Mouse (Mus musculus) embryonic facial prominence, embryonic 13.5 days (tissue): Measurements from ENCODE around the gene Galntl6. TPM values are rescaled to one million over a fixed set of nuclear protein-coding genes. Genes with fewer than 3 reads are reported as not detected.

Experiments used
- ATAC-seq: fragments of 200-750 bp; cut with Nextera tagmentation; 2 replicates; pipeline ENCODE4 v1.8.0; 2017; ENCODE audit warnings: low read depth; ENCODE audit not compliant: insufficient number of reproducible peaks, insufficient read depth, low FRiP score, low TSS enrichment
- H3K27ac ChIP-seq: fragments of 300-500 bp; sonication (generic); 2 replicates; pipeline ENCODE4 v1.5.1; 2015; ENCODE audit warnings: moderate library complexity, mild to moderate bottlenecking, inconsistent platforms
- H3K27me3 ChIP-seq: fragments of 300-500 bp; sonication (generic); 2 replicates; pipeline ENCODE4 v1.6.1; 2015; ENCODE audit warnings: mild to moderate bottlenecking, inconsistent platforms
- H3K36me3 ChIP-seq: fragments of 300-500 bp; sonication (generic); 2 replicates; pipeline ENCODE4 v1.6.1; 2015; ENCODE audit warnings: mild to moderate bottlenecking, inconsistent platforms
- H3K4me1 ChIP-seq: fragments of 300-500 bp; sonication (generic); 2 replicates; pipeline ENCODE4 v1.6.1; 2015; ENCODE audit warnings: inconsistent platforms
- H3K4me2 ChIP-seq: fragments of 300-500 bp; sonication (generic); 2 replicates; pipeline ENCODE4 v1.6.1; 2015; ENCODE audit warnings: moderate library complexity, mild to moderate bottlenecking, inconsistent platforms
- H3K4me3 ChIP-seq: fragments of 300-500 bp; sonication (generic); 2 replicates; pipeline ENCODE4 v1.5.1; 2015; ENCODE audit warnings: mild to moderate bottlenecking, inconsistent platforms
- H3K9ac ChIP-seq: fragments of 300-500 bp; sonication (generic); 2 replicates; pipeline ENCODE4 v1.6.1; 2015; ENCODE audit warnings: mild to moderate bottlenecking, inconsistent platforms
- H3K9me3 ChIP-seq: fragments of 300-500 bp; sonication (generic); 2 replicates; pipeline ENCODE4 v1.6.1; 2016; ENCODE audit warnings: inconsistent platforms
- WGBS: fragments of 180-500 bp; shearing (Covaris S2); methylation state at CpG from one replicate; pipeline ENCODE4 v1.1.7; 2015; ENCODE audit warnings: mixed read lengths; 5-methylcytosine and 5-hydroxymethylcytosine counted together
- polyA plus RNA-seq: library from polyadenylated mRNA; unstranded; fragments of >200 nt; fragmentation: Nextera tagmentation; extraction: Ambion mirVana; gene quantifications from 2 replicates; pipeline ENCODE4 v1.2.1, GENCODE M21; 2015

Gene Galntl6
- polyA plus RNA-seq, 1 experiment from 2014 or later = 2.1 TPM

- Histone ChIP-seq H3K4me3 (no peak overlapping the region), H3K4me1 (peaks cover 4% of the 10 kb centered on the region; the same call in 1 of the 2 replicates), H3K9ac (no peak overlapping the region), H3K27me3 (no peaks in the 10 kb centered on the region), H3K36me3 (no peaks in the 10 kb centered on the region), H3K4me2 (no peak overlapping the region), H3K27ac (no peak overlapping the region), H3K9me3 (no peaks in the 10 kb centered on the region)
- 45% methylated on average over 6 of the region's 6 CpGs for WGBS
- ATAC-seq = no peak
These were observed 1170.5 kb downstream of the Galntl6 start for GRCm38 (mm10) chr8:57741983-57742382.

- no peak for ATAC-seq
These were observed 1171.1 kb downstream of the Galntl6 start for GRCm38 (mm10) chr8:57741309-57741708.

GRCm38 (mm10) chr8:57737281-57737680, 1175.2 kb downstream of the Galntl6 start:
- no peak overlapping the region for H3K9ac ChIP-seq
- no peak overlapping the region for H3K4me3 ChIP-seq
- WGBS = 79% methylated on average over 4 of the region's 4 CpGs
- peaks cover 4% of the 10 kb centered on the region; the same call in 1 of the 2 replicates for H3K4me1 ChIP-seq
- no peak overlapping the region for H3K4me2 ChIP-seq
- H3K9me3 ChIP-seq = no peaks in the 10 kb centered on the region
- ATAC-seq = no peak
- no peak overlapping the region for H3K27ac ChIP-seq
- no peaks in the 10 kb centered on the region for H3K36me3 ChIP-seq
- no peaks in the 10 kb centered on the region for H3K27me3 ChIP-seq

More at GRCm38 (mm10) chr8:57741309-57741708, 1171.1 kb downstream of the Galntl6 start:
- no peak overlapping the region for H3K4me2 ChIP-seq
- H3K27me3 ChIP-seq = no peaks in the 10 kb centered on the region
- WGBS = 64% methylated on average over 8 of the region's 8 CpGs
- no peaks in the 10 kb centered on the region for H3K36me3 ChIP-seq
- no peak overlapping the region for H3K4me3 ChIP-seq
- H3K9me3 ChIP-seq = no peaks in the 10 kb centered on the region
- H3K4me1 ChIP-seq = peaks cover 4% of the 10 kb centered on the region; the same call in 1 of the 2 replicates
- H3K9ac ChIP-seq = no peak overlapping the region
- H3K27ac ChIP-seq = no peak overlapping the region

- H3K4me3 ChIP-seq = no peak overlapping the region
- H3K9ac ChIP-seq = no peak overlapping the region
- H3K27ac ChIP-seq = no peak overlapping the region
- H3K4me2 ChIP-seq = no peak overlapping the region
- H3K9me3 ChIP-seq = no peaks in the 10 kb centered on the region
- no peaks in the 10 kb centered on the region for H3K27me3 ChIP-seq
- ATAC-seq = no peak
- 27% methylated on average over 2 of the region's 2 CpGs for WGBS
- no peaks in the 10 kb centered on the region for H3K4me1 ChIP-seq
- H3K36me3 ChIP-seq = no peaks in the 10 kb centered on the region
These were observed 1179.6 kb downstream of the Galntl6 start for GRCm38 (mm10) chr8:57732795-57733194.

- WGBS = 71% methylated on average over 8 of the region's 8 CpGs
- H3K9ac ChIP-seq = no peak overlapping the region
- H3K27me3 ChIP-seq = no peaks in the 10 kb centered on the region
- no peaks in the 10 kb centered on the region for H3K9me3 ChIP-seq
- ATAC-seq = no peak
- H3K36me3 ChIP-seq = no peaks in the 10 kb centered on the region
- H3K4me3 ChIP-seq = no peak overlapping the region
- no peaks in the 10 kb centered on the region for H3K4me1 ChIP-seq
- H3K4me2 ChIP-seq = no peak overlapping the region
- no peak overlapping the region for H3K27ac ChIP-seq
These were observed 1180.8 kb downstream of the Galntl6 start for GRCm38 (mm10) chr8:57731666-57732065.

GRCm38 (mm10) chr8:57728276-57728675, 1184.2 kb downstream of the Galntl6 start:
- ATAC-seq = no peak
- Histone ChIP-seq H3K9me3 (no peaks in the 10 kb centered on the region), H3K4me3 (no peak overlapping the region), H3K9ac (no peak overlapping the region), H3K27ac (no peak overlapping the region), H3K4me1 (no peaks in the 10 kb centered on the region), H3K4me2 (no peak overlapping the region), H3K27me3 (no peaks in the 10 kb centered on the region), H3K36me3 (no peaks in the 10 kb centered on the region)
- WGBS = 63% methylated on average over 2 of the region's 2 CpGs

GRCm38 (mm10) chr8:57724843-57725627, 1187.4 kb downstream of the Galntl6 start:
- Histone ChIP-seq H3K4me2 (no peak overlapping the region), H3K36me3 (no peaks in the 10 kb centered on the region), H3K4me3 (no peak overlapping the region), H3K4me1 (no peaks in the 10 kb centered on the region), H3K27ac (no peak overlapping the region), H3K9me3 (no peaks in the 10 kb centered on the region), H3K9ac (no peak overlapping the region), H3K27me3 (no peaks in the 10 kb centered on the region)
- no peak for ATAC-seq
- 88% methylated on average over 13 of the region's 13 CpGs for WGBS

Other genes starting within 250 kb of the Galntl6 start
- gene BC030500, start 885 bp downstream of the Galntl6 start, polyA plus RNA-seq = 1.5 and 1.6 TPM in 2 replicates